Mouse (Mus musculus): ENCODE data around the gene Bora. TPM values are rescaled to one million over a fixed set of nuclear protein-coding genes. Genes with fewer than 3 reads are reported as not detected.

The Bora gene
- polyA plus RNA-seq, 1 experiment from 2014 or later: 71.3 TPM

DNA sequence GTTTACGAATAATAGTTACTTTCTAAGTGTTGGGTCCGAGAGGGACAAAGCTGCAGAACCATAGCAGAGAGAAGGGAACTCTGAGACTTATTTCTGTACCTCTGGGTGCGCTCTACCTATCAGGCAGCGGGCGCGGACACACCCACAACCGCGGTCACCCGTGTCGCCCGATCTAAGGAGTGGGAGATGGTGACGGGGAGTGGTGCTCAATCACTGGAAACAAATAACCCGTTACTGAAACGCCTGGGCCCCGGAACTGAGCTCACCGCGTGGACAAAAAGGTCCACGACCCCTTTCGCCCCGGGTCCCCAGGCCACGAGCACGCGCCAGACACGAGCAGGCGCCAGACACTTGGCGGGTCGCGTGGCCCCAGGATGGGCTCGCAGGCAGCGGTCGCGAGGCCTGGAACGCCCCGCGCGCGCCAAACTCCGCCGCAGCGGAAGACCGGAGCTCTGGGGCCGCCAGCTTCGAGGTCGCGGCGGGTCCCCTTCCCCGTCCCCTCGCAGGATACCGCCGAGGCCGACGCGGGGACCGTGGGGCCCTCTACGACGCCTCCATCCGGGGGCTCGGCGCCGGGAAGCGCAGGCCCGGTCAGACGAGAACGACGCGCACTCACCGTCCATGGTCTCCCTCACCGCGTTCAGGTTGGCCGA lies 518 bp upstream of the Bora start:
- no peaks in the 10 kb centered on the region for H3K27me3 ChIP-seq (ENCODE audit: control insufficient read depth, insufficient read depth, low read length)
- H3K36me3 ChIP-seq (ENCODE audit: control insufficient read depth, insufficient read depth, low read length): no peaks in the 10 kb centered on the region
- H3K27ac ChIP-seq (ENCODE audit: low read depth, low read length): peak overlapping the region; percentile 88
- H3K9ac ChIP-seq (ENCODE audit: low read depth, low read length): peak overlapping the region; percentile 95
- no peaks in the 10 kb centered on the region for H3K9me3 ChIP-seq (ENCODE audit: control insufficient read depth, low read length)
- under 1% methylated on average over 42 of the region's 70 CpGs for WGBS
- ATAC-seq (ENCODE audit: low FRiP score) (peak; percentile 29; the same call in 1 of the 2 replicates), DNase-seq (ENCODE audit: low spot score) (peak; percentile 51)
- H3K4me1 ChIP-seq (replicated peaks; ENCODE audit: control insufficient read depth, insufficient read depth, low read length): peaks cover 8% of the 10 kb centered on the region
- H3K4me2 ChIP-seq (replicated peaks; ENCODE audit: low read depth, low read length): peak overlapping the region; percentile 55
- peak overlapping the region; percentile 97 for H3K4me3 ChIP-seq (ENCODE audit: low read depth, low read length)

DNA sequence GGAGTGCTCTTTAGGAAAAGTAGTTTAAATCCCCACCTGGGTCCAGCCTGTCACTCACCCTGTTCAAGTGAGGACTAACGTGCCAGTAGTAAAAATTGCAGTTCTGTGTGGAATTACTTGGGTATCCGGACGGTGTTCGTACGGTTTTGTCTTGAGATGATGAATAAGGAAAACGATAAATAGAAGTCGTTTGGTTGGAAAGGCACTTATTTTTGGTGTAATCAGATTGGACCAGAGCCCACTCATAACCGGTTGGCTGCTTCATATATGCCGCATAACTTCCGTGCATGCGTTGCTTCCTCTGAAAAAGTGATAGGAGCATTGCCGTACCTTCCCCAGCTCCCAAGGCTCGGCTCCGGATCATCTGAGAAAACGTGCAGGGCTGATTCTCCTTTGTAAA lies 760 bp downstream of the Bora start:
- H3K9ac ChIP-seq (ENCODE audit: low read depth, low read length): peak overlapping the region; percentile 56
- H3K4me1 ChIP-seq (replicated peaks; ENCODE audit: control insufficient read depth, insufficient read depth, low read length): peaks cover 8% of the 10 kb centered on the region
- no peaks in the 10 kb centered on the region for H3K36me3 ChIP-seq (ENCODE audit: control insufficient read depth, insufficient read depth, low read length)
- DNase-seq (ENCODE audit: low spot score): no peak
- peak overlapping the region; percentile 55 for H3K4me2 ChIP-seq (replicated peaks; ENCODE audit: low read depth, low read length)
- 1% methylated on average over 15 of the region's 15 CpGs for whole genome bisulfite sequencing
- H3K27ac ChIP-seq (ENCODE audit: low read depth, low read length): 0 out of 2 replicates have a peak overlapping the region, but pooled peaks have one; percentile 17
- peak; percentile 23 for ATAC-seq (ENCODE audit: low FRiP score)
- no peaks in the 10 kb centered on the region for H3K9me3 ChIP-seq (ENCODE audit: control insufficient read depth, low read length)
- no peaks in the 10 kb centered on the region for H3K27me3 ChIP-seq (ENCODE audit: control insufficient read depth, insufficient read depth, low read length)
- peak overlapping the region; percentile 97 for H3K4me3 ChIP-seq (ENCODE audit: low read depth, low read length)

DNA sequence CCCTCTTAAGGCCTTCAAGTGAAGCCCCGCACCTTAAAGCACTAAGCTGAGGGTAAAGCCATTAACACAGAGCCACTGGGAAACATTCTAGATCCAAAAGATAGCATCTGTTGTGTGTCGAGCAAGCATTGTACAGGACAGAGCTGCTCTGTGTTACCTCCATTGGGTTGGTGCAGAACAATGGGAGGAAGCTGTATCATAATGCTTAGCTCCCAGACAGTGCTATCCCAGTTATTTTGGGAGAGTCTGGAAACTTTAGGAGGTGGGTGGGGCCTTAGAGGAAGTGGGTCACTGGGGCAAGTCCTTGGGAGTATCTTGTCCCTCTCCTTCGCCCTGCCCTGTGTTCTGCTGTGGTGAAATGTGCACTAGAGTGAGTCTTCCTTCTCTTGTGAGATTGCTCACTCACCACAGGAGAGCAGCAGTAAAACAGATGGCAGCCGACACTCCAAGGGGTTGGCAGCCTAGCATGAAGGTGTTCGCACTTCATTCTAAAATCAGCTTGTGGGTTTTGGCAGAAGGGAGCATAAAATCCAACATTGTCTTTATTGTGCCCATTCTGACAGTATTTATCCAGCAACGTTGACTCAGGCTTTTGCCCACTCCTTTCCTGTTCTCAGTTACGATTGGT lies 13.1 kb downstream of the Bora start:
- Histone ChIP-seq H3K9ac (ENCODE audit: low read depth, low read length) (no peak overlapping the region), H3K27me3 (ENCODE audit: control insufficient read depth, insufficient read depth, low read length) (no peaks in the 10 kb centered on the region), H3K4me2 (replicated peaks; ENCODE audit: low read depth, low read length) (no peak overlapping the region), H3K4me3 (ENCODE audit: low read depth, low read length) (no peak overlapping the region), H3K36me3 (ENCODE audit: control insufficient read depth, insufficient read depth, low read length) (no peaks in the 10 kb centered on the region; the same call in 1 of the 2 replicates), H3K9me3 (ENCODE audit: control insufficient read depth, low read length) (no peaks in the 10 kb centered on the region), H3K27ac (ENCODE audit: low read depth, low read length) (no peak overlapping the region), H3K4me1 (replicated peaks; ENCODE audit: control insufficient read depth, insufficient read depth, low read length) (no peaks in the 10 kb centered on the region)
- WGBS: 95% methylated on average over 7 of the region's 7 CpGs
- no peak for ATAC-seq (ENCODE audit: low FRiP score)
- no peak for DNase-seq (ENCODE audit: low spot score)

DNA sequence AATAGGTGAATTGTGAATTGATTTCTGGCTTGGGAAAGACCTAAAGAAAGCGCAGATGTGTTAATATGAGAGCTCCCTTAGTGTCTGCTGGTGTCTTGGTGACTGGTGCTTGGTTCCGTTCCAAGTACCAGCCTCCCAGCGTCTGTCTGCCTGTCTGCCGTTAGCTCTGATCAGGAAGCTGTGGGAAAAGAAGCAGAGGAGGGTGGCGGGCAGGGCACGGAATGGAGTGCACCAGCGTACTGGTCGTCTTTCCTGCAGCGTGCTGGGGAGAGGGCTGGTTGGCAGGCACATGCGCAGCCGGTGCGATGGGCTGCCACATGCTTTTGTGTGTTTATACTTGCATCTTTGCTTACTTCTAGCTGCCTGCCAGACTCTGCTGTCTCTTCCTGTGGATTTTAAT lies 14.6 kb downstream of the Bora start:
- Histone ChIP-seq H3K4me1 (replicated peaks; ENCODE audit: control insufficient read depth, insufficient read depth, low read length) (no peaks in the 10 kb centered on the region), H3K27me3 (ENCODE audit: control insufficient read depth, insufficient read depth, low read length) (no peaks in the 10 kb centered on the region), H3K27ac (ENCODE audit: low read depth, low read length) (no peak overlapping the region), H3K4me3 (ENCODE audit: low read depth, low read length) (no peak overlapping the region), H3K36me3 (ENCODE audit: control insufficient read depth, insufficient read depth, low read length) (no peaks in the 10 kb centered on the region; the same call in 1 of the 2 replicates), H3K9me3 (ENCODE audit: control insufficient read depth, low read length) (no peaks in the 10 kb centered on the region), H3K4me2 (replicated peaks; ENCODE audit: low read depth, low read length) (no peak overlapping the region), H3K9ac (ENCODE audit: low read depth, low read length) (no peak overlapping the region)
- DNase-seq (ENCODE audit: low spot score) (no peak), ATAC-seq (ENCODE audit: low FRiP score) (no peak)
- 97% methylated on average over 12 of the region's 12 CpGs for WGBS

DNA sequence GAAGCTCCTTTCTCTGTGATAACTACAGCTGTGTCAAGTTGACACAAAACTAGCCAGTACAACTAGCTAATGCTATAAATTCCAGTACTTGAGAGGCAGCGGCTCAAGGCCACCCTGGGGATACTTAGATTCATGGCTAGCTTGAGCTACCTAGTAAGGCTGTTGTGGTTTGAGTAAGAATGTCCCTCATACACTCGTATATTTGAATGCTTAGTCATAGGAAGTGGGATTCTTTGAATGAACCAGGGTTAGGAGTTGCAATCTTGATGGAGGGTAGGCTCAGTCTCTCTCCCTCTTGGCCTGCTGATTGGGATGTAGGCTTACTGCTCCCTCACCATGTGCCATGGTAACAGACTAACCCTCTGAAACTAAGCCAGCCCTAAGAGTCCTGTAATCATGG lies 17.1 kb downstream of the Bora start:
- Histone ChIP-seq H3K27me3 (ENCODE audit: control insufficient read depth, insufficient read depth, low read length) (no peaks in the 10 kb centered on the region), H3K9me3 (ENCODE audit: control insufficient read depth, low read length) (no peaks in the 10 kb centered on the region), H3K36me3 (ENCODE audit: control insufficient read depth, insufficient read depth, low read length) (peaks cover under 1% of the 10 kb centered on the region; the same call in 1 of the 2 replicates), H3K4me1 (replicated peaks; ENCODE audit: control insufficient read depth, insufficient read depth, low read length) (no peaks in the 10 kb centered on the region), H3K27ac (ENCODE audit: low read depth, low read length) (no peak overlapping the region), H3K4me2 (replicated peaks; ENCODE audit: low read depth, low read length) (no peak overlapping the region), H3K4me3 (ENCODE audit: low read depth, low read length) (no peak overlapping the region), H3K9ac (ENCODE audit: low read depth, low read length) (no peak overlapping the region)
- WGBS: 86% methylated on average over 2 of the region's 2 CpGs
- ATAC-seq (ENCODE audit: low FRiP score): no peak
- DNase-seq (ENCODE audit: low spot score): no peak

DNA sequence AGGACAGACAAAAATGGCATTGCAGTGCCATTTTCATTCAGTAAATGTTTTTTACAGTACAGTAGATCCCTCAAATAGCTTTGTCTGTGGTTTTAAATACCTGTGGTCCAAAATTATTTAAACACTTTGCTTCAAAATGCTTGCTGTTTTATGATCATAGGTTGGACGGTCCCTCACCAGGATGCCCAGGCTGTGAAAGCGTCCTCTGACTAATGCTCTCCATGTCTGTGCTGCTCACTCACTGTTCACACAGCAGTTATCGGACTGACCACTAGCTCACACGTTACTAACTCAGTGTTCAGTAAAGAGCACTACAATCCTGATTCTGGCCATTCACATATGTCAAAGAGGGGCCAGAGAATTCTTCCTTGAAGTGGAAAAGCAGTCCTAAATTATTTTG lies 25.1 kb downstream of the Bora start:
- WGBS: 96% methylated on average over 4 of the region's 4 CpGs
- Histone ChIP-seq H3K9me3 (ENCODE audit: control insufficient read depth, low read length) (no peaks in the 10 kb centered on the region), H3K36me3 (ENCODE audit: control insufficient read depth, insufficient read depth, low read length) (peaks cover 9% of the 10 kb centered on the region; the same call in 1 of the 2 replicates), H3K9ac (ENCODE audit: low read depth, low read length) (no peak overlapping the region), H3K27me3 (ENCODE audit: control insufficient read depth, insufficient read depth, low read length) (no peaks in the 10 kb centered on the region), H3K4me3 (ENCODE audit: low read depth, low read length) (no peak overlapping the region), H3K4me2 (replicated peaks; ENCODE audit: low read depth, low read length) (no peak overlapping the region), H3K27ac (ENCODE audit: low read depth, low read length) (no peak overlapping the region), H3K4me1 (replicated peaks; ENCODE audit: control insufficient read depth, insufficient read depth, low read length) (no peaks in the 10 kb centered on the region)
- DNase-seq (ENCODE audit: low spot score): no peak
- no peak for ATAC-seq (ENCODE audit: low FRiP score)

DNA sequence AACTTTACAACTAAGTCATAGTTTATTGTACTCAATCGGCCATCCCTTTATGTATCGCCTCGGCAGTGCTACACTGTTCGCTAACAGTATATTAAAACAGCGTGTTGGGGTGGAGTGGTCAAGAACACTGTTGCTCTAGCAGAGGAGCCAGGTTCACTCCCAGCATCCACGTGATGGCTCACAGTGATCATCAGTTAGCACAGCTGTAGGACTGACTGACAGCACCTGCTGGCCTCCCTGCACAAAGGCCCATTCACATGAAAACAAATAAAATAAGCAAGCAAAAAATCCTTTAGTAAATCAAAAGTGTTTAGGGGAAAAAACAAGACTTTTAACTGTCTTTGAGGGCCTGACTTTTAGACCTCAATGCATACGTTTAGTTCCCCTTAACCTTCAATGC lies 42.9 kb downstream of the Bora start:
- no peaks in the 10 kb centered on the region for H3K9me3 ChIP-seq (ENCODE audit: control insufficient read depth, low read length)
- H3K4me3 ChIP-seq (ENCODE audit: low read depth, low read length): no peak overlapping the region
- 0 out of 2 replicates have a peak, but pooled peaks cover 3% of the 10 kb centered on the region for H3K36me3 ChIP-seq (ENCODE audit: control insufficient read depth, insufficient read depth, low read length)
- WGBS: 97% methylated on average over 7 of the region's 7 CpGs
- no peak overlapping the region for H3K9ac ChIP-seq (ENCODE audit: low read depth, low read length)
- H3K27me3 ChIP-seq (ENCODE audit: control insufficient read depth, insufficient read depth, low read length): no peaks in the 10 kb centered on the region
- H3K4me1 ChIP-seq (replicated peaks; ENCODE audit: control insufficient read depth, insufficient read depth, low read length): no peaks in the 10 kb centered on the region
- no peak overlapping the region for H3K4me2 ChIP-seq (replicated peaks; ENCODE audit: low read depth, low read length)
- no peak overlapping the region for H3K27ac ChIP-seq (ENCODE audit: low read depth, low read length)
- ATAC-seq (ENCODE audit: low FRiP score) (no peak), DNase-seq (ENCODE audit: low spot score) (no peak)

DNA sequence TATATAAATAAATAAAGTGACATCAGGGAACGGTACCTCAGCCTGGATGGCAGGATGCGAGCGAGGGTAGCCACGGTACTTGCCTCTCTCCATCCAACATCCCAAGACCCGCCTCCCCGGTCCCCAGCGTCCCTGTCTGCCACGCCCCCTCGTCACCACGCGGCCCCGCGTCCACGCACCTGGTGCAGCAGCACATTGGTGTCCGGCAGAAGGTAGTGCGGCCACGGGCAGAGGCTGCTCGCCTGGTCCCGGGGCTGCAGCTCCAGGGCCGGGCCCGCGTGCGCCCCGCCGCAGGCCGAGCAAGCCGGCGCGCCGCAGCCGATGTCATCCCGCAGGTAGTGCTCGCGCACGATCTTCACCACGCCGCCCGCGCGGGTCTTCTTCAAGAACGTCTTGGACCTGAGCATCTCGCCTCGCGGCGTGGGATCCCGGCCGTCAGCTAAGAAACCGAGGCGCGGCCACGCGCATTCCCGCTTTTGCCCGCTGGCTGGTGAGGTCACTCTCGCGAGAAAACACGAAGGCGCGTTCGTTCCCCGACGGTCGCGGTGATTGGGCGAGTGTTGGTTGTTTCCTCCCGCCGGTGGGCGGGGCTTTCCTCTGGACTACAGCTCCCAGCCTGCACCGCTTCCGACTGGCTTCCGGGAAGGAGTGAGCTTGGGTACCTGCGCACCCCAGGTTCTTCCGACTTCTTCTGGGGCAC lies 53.4 kb downstream of the Bora start, which contains the start of the genes Pibf1 and Dis3:
Gene Pibf1 (plus strand): TSS at position 158 of the 700 bp plus-strand sequence.
Gene Dis3 (minus strand): TSS at position 504 of the 700 bp plus-strand sequence.
- Histone ChIP-seq H3K9ac (ENCODE audit: low read depth, low read length) (peak within 1 kb of the TSS; percentile 90), H3K27me3 (ENCODE audit: control insufficient read depth, insufficient read depth, low read length) (no peaks in the 10 kb centered on the region), H3K9me3 (ENCODE audit: control insufficient read depth, low read length) (no peaks in the 10 kb centered on the region), H3K27ac (ENCODE audit: low read depth, low read length) (peak within 1 kb of the TSS; percentile 75; the same call in 1 of the 2 replicates), H3K4me2 (replicated peaks; ENCODE audit: low read depth, low read length) (peak within 1 kb of the TSS; percentile 45), H3K4me1 (replicated peaks; ENCODE audit: control insufficient read depth, insufficient read depth, low read length) (no peaks in the 10 kb centered on the region), H3K36me3 (ENCODE audit: control insufficient read depth, insufficient read depth, low read length) (0 out of 2 replicates have a peak, but pooled peaks cover 3% of the 10 kb centered on the region), H3K4me3 (ENCODE audit: low read depth, low read length) (peak within 1 kb of the TSS; percentile 93)
- WGBS: under 1% methylated on average over 61 of the region's 73 CpGs
- DNase-seq (ENCODE audit: low spot score) (peak; percentile 99), ATAC-seq (ENCODE audit: low FRiP score) (peak; percentile 100)
